Mouse (Mus musculus): ENCODE measurements around the gene Tesk1. TPM values are rescaled to one million over a fixed set of nuclear protein-coding genes. Genes with fewer than 3 reads are reported as not detected.

Gene Tesk1
- total RNA-seq, 1 experiment from 2014 or later: 32.1 TPM

DNA sequence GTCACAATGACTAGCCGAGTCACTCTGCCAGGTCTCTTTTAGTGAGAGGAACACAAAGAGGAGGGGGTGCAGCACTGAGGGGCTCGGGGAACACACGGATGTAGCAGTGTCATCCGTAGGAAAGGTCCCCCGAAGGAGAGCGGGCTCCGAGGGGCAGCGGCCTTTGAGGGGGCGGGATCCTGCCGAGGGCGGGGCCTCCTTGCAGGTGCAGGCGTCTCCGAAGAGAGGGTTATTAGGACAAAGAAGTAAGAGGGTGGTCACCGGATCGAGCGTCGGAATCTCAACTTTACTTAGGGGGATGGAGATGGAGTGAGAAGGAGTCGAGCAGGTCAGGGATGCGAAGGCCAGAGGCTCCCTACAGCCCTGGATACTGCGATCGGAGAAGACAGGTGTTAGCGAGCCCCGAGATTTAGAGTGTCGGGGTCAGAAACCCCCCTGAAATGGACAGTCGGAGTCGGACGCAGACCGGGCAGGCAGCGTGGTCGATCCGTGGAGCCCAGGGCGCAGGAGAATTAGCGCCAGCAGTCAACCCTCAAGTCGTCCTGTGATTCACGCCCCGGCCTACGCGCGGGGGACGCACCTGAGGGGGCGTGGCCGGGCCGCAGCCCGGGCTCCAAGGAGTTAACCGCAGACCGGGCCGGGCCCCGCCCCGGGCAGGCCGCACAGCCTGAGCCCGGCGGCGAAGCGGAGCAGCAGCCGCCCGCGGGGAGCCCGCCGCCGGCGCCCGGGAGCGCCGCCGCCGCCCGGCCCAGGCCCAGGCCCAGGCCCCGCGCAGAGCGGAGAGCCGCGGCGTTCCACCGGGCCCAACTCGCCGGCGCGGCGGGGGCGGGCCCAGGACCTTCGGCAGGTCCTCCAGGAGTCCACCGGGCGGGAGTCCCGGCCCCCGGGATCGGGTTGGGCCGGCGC, 970 bp downstream of the Tesk1 start:
- ATAC-seq (ENCODE audit: extremely low read depth, insufficient number of reproducible peaks, low FRiP score, poor library complexity, severe bottlenecking): peak; percentile 2; the same call in 1 of the 2 replicates

DNA sequence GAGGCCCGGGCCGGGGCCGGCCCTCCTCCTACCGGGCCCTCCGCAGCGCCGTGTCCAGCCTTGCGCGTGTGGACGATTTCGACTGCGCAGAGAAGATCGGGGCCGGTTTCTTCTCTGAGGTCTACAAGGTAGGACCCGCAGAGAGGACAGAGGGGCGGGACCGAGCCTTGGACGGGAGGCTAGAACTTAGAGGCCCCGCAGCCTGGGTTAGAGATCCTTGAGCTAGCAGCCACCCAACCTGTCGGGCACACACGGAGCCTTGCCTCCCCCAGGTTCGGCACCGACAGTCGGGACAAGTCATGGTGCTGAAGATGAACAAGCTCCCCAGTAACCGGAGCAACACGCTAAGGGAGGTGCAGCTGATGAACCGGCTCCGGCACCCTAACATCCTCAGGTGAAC, 1.8 kb downstream of the Tesk1 start:
- ATAC-seq (ENCODE audit: extremely low read depth, insufficient number of reproducible peaks, low FRiP score, poor library complexity, severe bottlenecking): no peak

DNA sequence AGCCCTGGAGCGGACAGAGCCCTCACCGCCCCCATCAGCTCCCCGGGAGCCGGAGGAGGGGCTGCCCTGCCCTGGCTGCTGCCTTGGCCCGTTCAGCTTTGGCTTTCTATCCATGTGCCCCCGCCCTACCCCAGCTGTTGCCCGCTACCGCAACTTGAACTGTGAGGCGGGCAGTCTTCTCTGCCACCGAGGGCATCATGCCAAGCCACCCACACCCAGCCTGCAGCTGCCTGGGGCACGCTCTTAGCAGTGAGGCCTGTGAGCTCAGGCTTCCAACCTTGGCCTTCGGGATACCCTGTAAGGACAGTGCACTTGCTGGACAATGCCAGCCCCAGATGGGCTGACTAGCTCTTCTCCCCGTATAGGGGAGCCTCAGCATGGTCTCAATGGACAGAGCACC, 5.5 kb downstream of the Tesk1 start:
- no peak for ATAC-seq (ENCODE audit: extremely low read depth, insufficient number of reproducible peaks, low FRiP score, poor library complexity, severe bottlenecking)

GRCm38 (mm10) chr4:43448554-43448953, 6.8 kb downstream of the Tesk1 start:
- ATAC-seq (ENCODE audit: extremely low read depth, insufficient number of reproducible peaks, low FRiP score, poor library complexity, severe bottlenecking): no peak

DNA sequence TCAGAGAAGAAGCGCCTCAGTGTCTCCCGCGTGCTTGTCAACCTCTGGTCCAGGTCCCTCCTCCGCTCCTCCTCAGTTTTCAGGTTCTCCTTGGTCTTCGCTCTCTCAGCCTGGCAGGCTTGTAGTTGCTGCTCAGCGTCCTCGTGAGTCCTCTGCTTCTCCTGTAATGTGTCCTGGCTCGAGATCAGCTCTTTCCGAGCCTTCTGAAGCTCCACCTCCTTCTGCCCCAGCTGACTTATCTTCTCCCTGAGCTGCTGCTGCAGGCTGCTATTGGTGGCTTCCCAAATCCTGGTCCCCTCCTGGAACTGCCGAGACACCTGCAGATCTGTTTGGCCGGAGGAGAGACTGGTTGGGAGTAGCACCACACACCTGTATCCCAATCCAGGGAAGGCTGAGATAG, 10.6 kb downstream of the Tesk1 start:
- no peak for ATAC-seq (ENCODE audit: extremely low read depth, insufficient number of reproducible peaks, low FRiP score, poor library complexity, severe bottlenecking)

DNA sequence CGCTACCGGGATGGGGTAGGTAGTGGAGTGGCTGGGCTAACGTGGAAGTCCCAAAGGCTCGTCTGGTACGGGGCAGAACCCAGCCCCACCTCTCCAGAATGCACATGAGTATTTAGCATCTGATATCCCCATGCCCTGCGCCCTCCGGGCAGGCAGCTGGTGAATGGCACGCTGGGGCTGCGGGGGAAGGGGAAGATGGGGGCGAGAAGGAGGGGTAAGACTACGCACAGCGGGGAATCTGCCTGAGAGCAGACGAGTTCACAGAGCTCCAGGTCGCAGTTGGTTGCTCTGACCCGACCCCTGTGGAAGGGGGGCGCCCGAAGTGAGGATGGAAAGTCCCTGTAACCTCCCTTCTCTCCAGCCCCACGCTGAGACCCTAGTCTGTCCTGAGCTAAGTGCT, 11.7 kb downstream of the Tesk1 start:
- ATAC-seq (ENCODE audit: extremely low read depth, insufficient number of reproducible peaks, low FRiP score, poor library complexity, severe bottlenecking): no peak

DNA sequence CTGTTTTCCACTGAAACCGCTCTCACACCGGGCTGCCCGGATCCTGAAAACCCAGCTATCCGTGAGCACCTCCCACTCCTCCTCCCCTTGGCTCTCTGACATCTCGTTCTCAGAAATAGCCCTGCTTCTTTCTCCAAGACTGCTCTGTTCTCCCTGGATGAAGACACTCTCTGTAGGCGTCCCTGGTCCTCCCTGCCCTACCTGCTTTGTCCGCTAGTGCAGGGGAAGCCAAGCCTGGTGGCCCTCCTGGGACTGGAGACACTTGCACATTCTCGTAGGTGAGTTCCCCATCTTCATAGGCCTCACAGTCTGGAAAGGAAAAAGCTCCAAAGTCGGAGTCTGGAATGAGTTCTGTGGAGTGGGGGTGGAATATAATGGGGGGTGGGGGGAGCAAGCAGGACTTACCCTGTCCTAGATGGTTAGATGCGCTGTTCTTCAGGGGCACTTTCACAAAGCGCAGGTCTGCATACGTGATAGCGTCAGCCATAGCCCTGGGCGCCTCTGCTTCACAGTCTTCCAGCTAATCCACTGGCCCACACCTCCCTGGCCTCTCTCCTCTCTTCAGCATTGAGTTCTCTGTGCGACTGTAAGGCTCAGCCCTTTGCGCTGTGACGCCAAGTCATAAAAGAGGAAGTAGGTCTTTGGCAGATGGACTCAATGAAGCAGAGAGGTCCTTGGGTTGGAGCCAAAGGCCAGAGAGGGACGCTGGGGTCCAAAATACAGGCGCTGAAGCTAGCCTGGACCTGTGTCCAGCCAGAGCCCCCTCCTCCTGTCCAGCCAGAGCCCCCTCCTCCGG, 12.5 kb downstream of the Tesk1 start, which contains the start of gene Cd72:
TSS of gene Cd72 (minus strand) at position 588 of the 796 bp plus-strand sequence.
- peak; percentile 72 for ATAC-seq (ENCODE audit: extremely low read depth, insufficient number of reproducible peaks, low FRiP score, poor library complexity, severe bottlenecking)

- peak; percentile 50 for ATAC-seq (ENCODE audit: extremely low read depth, insufficient number of reproducible peaks, low FRiP score, poor library complexity, severe bottlenecking)
Measured at GRCm38 (mm10) chr4:43456470-43456869, 14.7 kb downstream of the Tesk1 start.

- 0 out of 2 replicates have a peak, but pooled peaks have one; percentile 9 for ATAC-seq (ENCODE audit: extremely low read depth, insufficient number of reproducible peaks, low FRiP score, poor library complexity, severe bottlenecking)
Measured at GRCm38 (mm10) chr4:43457124-43457523, 15.4 kb downstream of the Tesk1 start.

GRCm38 (mm10) chr4:43463102-43463501, 21.4 kb downstream of the Tesk1 start:
- ATAC-seq (ENCODE audit: extremely low read depth, insufficient number of reproducible peaks, low FRiP score, poor library complexity, severe bottlenecking): no peak

GRCm38 (mm10) chr4:43465935-43466334, 24.2 kb downstream of the Tesk1 start:
- 0 out of 2 replicates have a peak, but pooled peaks have one; percentile 17 for ATAC-seq (ENCODE audit: extremely low read depth, insufficient number of reproducible peaks, low FRiP score, poor library complexity, severe bottlenecking)

- peak; percentile 53; the same call in 1 of the 2 replicates for ATAC-seq (ENCODE audit: extremely low read depth, insufficient number of reproducible peaks, low FRiP score, poor library complexity, severe bottlenecking)
Measured at GRCm38 (mm10) chr4:43466872-43467271, 25.1 kb downstream of the Tesk1 start.

DNA sequence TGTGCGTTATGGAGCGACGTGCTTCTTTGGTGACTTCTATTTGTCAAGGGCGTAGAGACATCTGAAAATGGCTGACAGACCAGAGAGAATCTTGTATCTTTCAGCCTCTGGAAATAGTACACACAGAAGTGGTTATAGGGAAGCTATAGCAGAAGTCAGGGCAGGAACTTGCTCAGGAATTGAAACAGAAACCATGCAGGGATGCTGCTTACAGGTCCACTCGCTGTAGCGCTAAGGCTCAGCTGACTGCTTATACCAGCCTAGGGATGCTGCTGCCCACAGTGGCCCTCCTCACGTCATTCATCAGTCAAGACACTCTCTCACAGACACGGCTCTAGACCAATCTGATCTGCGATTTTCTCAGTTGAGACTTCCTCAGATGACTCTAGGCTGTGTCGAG, 28.6 kb downstream of the Tesk1 start:
- peak; percentile 8; the same call in 1 of the 2 replicates for ATAC-seq (ENCODE audit: extremely low read depth, insufficient number of reproducible peaks, low FRiP score, poor library complexity, severe bottlenecking)

DNA sequence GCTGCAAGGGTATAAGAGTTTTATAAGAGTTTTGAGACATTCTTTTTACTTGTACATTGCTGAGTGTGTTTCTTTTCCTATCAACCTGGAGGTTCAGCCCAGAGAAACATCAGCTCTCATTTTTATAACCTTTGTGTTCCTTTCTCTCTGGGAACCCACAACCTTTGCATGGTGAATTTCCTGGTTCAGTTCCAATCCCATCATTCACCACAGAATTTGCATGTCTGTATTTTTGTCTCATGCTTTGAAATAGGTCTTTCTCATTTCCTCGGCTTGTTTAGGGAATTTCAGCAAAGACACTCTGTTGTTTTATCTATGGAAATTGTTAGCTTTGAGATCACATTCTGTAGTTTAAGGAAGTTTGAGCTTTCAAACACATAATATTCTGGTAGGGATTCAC, 31.9 kb downstream of the Tesk1 start:
- no peak for ATAC-seq (ENCODE audit: extremely low read depth, insufficient number of reproducible peaks, low FRiP score, poor library complexity, severe bottlenecking)

DNA sequence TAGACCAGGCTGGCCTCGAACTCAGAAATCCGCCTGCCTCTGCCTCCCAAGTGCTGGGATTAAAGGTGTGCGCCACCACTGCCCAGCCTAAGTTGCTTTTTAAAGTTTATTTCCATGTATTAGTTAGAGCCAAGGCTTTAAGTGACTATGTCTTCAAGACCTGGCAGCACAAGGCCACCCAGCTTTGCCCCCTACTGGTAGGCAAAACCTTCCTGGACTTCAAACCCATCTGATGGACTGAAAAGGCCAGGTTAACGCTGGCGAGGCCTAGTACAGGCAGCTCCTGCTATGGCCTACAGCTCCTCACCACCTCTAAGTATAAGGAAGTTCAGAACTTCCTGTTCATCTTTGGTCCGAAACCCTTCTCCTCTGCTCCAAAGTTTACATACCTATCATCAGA, 34.9 kb downstream of the Tesk1 start:
- no peak for ATAC-seq (ENCODE audit: extremely low read depth, insufficient number of reproducible peaks, low FRiP score, poor library complexity, severe bottlenecking)

DNA sequence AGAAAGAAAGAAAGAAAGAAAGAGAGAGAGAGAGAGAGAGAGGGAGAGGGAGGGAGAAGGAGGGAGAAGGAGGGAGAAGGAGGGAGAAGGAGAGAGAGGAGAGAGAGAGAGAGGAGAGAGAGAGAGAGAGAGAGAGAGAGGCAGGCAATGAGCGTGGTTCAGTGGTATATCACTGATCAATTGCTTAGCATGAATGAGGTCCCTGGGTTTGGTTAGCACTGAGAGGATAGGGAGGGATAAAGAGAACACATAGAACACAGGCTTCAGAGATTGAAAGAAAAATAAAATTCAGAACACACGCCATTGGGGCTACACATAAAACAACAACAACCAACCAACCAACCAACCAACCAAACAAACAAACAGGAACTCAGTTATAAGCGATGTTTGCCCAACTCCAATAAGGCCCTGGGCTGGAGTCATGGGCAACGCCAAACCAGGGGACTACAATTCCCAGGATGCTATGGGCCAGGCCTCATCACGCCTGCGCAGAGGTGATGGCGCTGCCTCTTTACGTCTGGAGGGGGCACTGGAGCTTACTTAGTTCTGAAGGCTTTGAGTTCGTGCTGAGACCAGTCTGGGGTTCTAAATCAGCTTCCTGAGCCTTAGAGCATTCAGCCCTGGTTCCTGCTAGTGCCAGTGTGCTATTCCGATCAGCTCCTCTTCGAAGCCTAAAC, 36.3 kb downstream of the Tesk1 start:
- peak; percentile 91 for ATAC-seq (ENCODE audit: extremely low read depth, insufficient number of reproducible peaks, low FRiP score, poor library complexity, severe bottlenecking)

- no peak for ATAC-seq (ENCODE audit: extremely low read depth, insufficient number of reproducible peaks, low FRiP score, poor library complexity, severe bottlenecking)
Measured at GRCm38 (mm10) chr4:43478534-43478858, 36.8 kb downstream of the Tesk1 start.

DNA sequence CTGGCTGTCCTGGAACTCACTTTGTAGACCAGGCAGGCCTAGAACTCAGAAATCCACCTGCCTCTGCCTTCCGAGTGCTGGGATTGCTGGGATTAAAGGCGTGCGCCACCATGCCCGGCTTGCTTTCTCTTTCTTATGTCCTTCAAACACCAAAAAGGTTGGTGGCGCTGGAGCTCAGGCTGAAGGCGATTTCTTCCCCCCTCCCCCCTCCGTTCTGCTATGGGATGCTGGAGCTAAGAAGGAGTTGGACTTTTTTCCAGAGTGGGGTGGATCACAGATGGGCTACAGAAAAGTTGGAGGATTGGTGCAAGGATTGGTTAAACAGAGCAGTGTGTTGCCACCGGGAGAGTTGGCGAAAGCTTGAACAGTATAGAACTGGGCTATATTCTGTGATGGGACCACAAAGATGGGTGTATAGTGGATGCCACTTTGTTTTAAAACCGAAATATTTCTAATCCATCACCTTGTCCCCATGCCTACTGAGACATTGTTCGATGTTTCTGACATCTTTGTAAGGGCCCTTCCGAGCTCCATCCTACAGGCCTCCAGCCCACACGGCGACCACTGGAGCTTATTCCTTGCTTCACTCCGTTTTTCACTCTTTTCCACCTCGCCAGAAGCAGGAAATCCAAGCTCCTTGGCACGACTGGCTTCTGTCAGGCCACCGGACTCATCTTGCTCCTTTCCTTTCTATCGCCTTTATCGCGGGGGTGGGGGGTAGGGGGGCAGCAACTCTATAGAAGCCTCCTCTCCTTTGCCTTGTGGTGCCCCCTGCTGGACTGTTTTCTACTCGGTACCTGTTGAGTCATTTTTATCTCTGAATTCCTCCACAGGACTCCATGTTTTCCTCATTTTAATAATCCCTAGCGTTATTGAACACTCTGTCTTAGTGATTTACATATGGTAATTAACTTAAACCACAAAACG, 37.4 kb downstream of the Tesk1 start:
- ATAC-seq (ENCODE audit: extremely low read depth, insufficient number of reproducible peaks, low FRiP score, poor library complexity, severe bottlenecking): 0 out of 2 replicates have a peak, but pooled peaks have one; percentile 13
